Mouse (Mus musculus): ENCODE data around the gene Cdk6. TPM values are rescaled to one million over a fixed set of nuclear protein-coding genes. Genes with fewer than 3 reads are reported as not detected.

Gene Cdk6
- polyA plus RNA-seq, 1 experiment from 2014 or later, result 25.9 TPM

DNA sequence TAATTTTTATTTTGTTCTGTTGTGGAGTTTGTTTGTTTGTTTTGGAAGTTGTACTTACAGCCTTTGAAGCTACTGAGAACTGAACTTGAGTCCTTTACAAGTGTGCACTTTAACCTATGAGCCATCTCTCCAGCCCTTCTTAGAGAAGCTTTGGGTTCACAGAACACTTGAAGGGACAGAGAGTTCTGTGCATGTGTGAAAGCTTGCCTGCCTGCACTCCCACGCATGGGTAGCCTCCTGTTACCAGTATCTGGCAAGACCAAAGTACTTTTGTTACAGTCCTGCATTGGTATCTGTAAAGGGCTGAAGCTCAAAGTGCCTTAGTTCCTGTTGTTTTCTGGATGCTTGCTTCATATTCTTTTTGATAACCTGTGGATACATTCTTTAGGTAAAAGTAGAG, 204.9 kb downstream of the Cdk6 start:
- Histone ChIP-seq H3K4me3 (no peak overlapping the region), H3K27me3 (replicated peaks; ENCODE audit: low read depth, poor library complexity, severe bottlenecking) (no peaks in the 10 kb centered on the region), H3K4me1 (peaks cover 12% of the 10 kb centered on the region), H3K27ac (replicated peaks) (no peak overlapping the region), H3K9me3 (0 out of 2 replicates have a peak, but pooled peaks cover 2% of the 10 kb centered on the region), H3K36me3 (replicated peaks) (peaks cover 37% of the 10 kb centered on the region)
- 88% methylated on average over 1 of the region's 1 CpGs for WGBS
- no peak for DNase-seq (ENCODE audit: low spot score)

DNA sequence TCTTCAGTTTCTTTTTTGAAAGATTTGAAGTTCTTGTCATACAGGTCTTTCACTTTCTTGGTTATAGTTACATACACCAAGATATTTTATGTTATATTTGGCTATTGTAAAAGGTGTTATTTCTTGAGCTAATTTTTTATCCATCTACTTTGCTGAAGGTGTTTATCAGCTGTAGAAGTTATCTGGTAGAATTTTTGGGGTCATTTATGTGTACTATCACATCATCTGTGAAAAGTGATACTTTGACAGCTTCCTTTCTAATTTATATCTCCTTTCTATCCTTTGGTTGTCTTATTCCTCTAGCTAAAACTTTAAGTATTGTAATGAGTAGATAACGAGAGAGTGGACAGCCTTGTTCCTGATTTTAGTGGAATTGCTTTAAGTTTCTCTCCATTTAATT, 210.2 kb downstream of the Cdk6 start:
- H3K27ac ChIP-seq (replicated peaks), result no peak overlapping the region
- 96% methylated on average over 1 of the region's 1 CpGs for WGBS
- DNase-seq (ENCODE audit: low spot score), result no peak

GRCm38 (mm10) chr5:3554198-3554597, 212.9 kb downstream of the Cdk6 start:
- H3K9me3 ChIP-seq, result no peaks in the 10 kb centered on the region
- H3K27ac ChIP-seq (replicated peaks), result no peak overlapping the region
- no peaks in the 10 kb centered on the region for H3K27me3 ChIP-seq (replicated peaks; ENCODE audit: low read depth, poor library complexity, severe bottlenecking)
- no peak overlapping the region for H3K4me3 ChIP-seq
- peaks cover 53% of the 10 kb centered on the region for H3K36me3 ChIP-seq (replicated peaks)
- WGBS, result 88% methylated on average over 2 of the region's 2 CpGs
- DNase-seq (ENCODE audit: low spot score), result no peak
- H3K4me1 ChIP-seq, result no peaks in the 10 kb centered on the region

More for the DNA sequence above, 210.2 kb downstream of the Cdk6 start:
- peaks cover 51% of the 10 kb centered on the region for H3K36me3 ChIP-seq (replicated peaks)
- no peaks in the 10 kb centered on the region for H3K27me3 ChIP-seq (replicated peaks; ENCODE audit: low read depth, poor library complexity, severe bottlenecking)
- no peaks in the 10 kb centered on the region for H3K4me1 ChIP-seq
- no peak overlapping the region for H3K4me3 ChIP-seq
- H3K9me3 ChIP-seq, result 0 out of 2 replicates have a peak, but pooled peaks cover 2% of the 10 kb centered on the region

GRCm38 (mm10) chr5:3571266-3571665, 230.0 kb downstream of the Cdk6 start, which contains the start of gene 1700109H08Rik:
TSS of gene 1700109H08Rik (plus strand) at chr5:3571566.
- DNase-seq (ENCODE audit: low spot score), result no peak
- Histone ChIP-seq H3K4me3 (no peak within 1 kb of the TSS), H3K27ac (replicated peaks) (no peak within 1 kb of the TSS), H3K27me3 (replicated peaks; ENCODE audit: low read depth, poor library complexity, severe bottlenecking) (no peaks in the 10 kb centered on the region), H3K4me1 (no peaks in the 10 kb centered on the region), H3K36me3 (replicated peaks) (peaks cover 100% of the 10 kb centered on the region), H3K9me3 (peaks cover 6% of the 10 kb centered on the region; the same call in 1 of the 2 replicates)
- 95% methylated on average over 4 of the region's 4 CpGs for WGBS

GRCm38 (mm10) chr5:3574825-3575224, 233.5 kb downstream of the Cdk6 start:
- no peaks in the 10 kb centered on the region for H3K27me3 ChIP-seq (replicated peaks; ENCODE audit: low read depth, poor library complexity, severe bottlenecking)
- no peaks in the 10 kb centered on the region for H3K4me1 ChIP-seq
- peaks cover 100% of the 10 kb centered on the region for H3K36me3 ChIP-seq (replicated peaks)
- H3K4me3 ChIP-seq, result no peak overlapping the region
- H3K27ac ChIP-seq (replicated peaks), result no peak overlapping the region
- peaks cover 6% of the 10 kb centered on the region; the same call in 1 of the 2 replicates for H3K9me3 ChIP-seq
- 93% methylated on average over 2 of the region's 2 CpGs for WGBS
- DNase-seq (ENCODE audit: low spot score), result no peak

DNA sequence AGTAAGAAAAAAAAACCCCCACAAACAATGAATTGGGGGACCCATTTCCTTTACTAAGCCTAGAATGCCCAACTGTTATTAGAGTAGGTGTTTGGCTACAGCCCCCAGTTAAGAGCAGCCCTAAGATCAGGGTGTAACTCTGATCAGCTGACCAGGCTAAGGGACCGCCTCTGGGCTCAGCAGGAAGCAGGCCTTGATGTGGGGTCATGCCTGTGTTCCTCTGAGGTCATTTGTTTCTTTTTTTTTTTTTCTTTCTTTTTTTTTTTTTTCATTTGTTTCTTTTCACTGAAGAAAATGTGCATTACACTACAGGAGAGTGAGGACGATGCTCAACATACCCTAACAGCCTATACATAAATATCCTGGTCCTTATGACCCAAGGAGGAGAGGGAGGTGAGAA, 236.7 kb downstream of the Cdk6 start:
- H3K27me3 ChIP-seq (replicated peaks; ENCODE audit: low read depth, poor library complexity, severe bottlenecking), result no peaks in the 10 kb centered on the region
- DNase-seq (ENCODE audit: low spot score), result no peak
- no peak overlapping the region for H3K4me3 ChIP-seq
- H3K36me3 ChIP-seq (replicated peaks), result peaks cover 100% of the 10 kb centered on the region
- no peaks in the 10 kb centered on the region for H3K4me1 ChIP-seq
- no peak overlapping the region for H3K27ac ChIP-seq (replicated peaks)
- H3K9me3 ChIP-seq, result peaks cover 6% of the 10 kb centered on the region; the same call in 1 of the 2 replicates
- 92% methylated on average over 2 of the region's 2 CpGs for WGBS

DNA sequence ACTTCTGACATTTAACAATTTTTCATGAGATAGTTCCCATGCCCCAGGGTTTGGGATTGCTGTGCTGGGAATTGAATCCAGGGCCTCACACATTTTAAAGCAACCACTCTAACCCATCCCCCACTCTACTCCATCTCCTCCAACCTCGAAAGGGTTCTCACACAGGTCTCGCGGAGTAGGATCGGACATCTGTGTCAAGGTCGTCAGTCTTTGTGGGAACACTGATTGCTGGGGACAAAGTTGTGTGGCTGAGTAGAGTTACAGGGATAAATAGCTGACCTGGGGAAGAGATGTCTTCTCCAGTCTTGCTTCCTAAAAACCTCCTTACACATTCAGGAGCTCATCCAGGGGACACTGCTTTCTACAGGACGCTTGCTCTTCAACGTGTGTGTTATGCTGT, 237.8 kb downstream of the Cdk6 start:
- WGBS, result 95% methylated on average over 7 of the region's 7 CpGs
- no peaks in the 10 kb centered on the region for H3K27me3 ChIP-seq (replicated peaks; ENCODE audit: low read depth, poor library complexity, severe bottlenecking)
- no peak for DNase-seq (ENCODE audit: low spot score)
- peaks cover 100% of the 10 kb centered on the region for H3K36me3 ChIP-seq (replicated peaks)
- H3K27ac ChIP-seq (replicated peaks), result no peak overlapping the region
- H3K9me3 ChIP-seq, result peaks cover 6% of the 10 kb centered on the region; the same call in 1 of the 2 replicates
- H3K4me3 ChIP-seq, result no peak overlapping the region
- H3K4me1 ChIP-seq, result no peaks in the 10 kb centered on the region

Other genes with a start within 250 kb of the Cdk6 start
- gene Fam133b, start 202.3 kb downstream of the Cdk6 start, polyA plus RNA-seq (2016; fragmentation: Nextera tagmentation; extraction: Ambion mirVana), result 34.6 and 38.0 TPM in 2 replicates
- gene 1700109H08Rik, start 230.1 kb downstream of the Cdk6 start, polyA plus RNA-seq (2016; fragmentation: Nextera tagmentation; extraction: Ambion mirVana), result 3.9 and 4.0 TPM in 2 replicates

Data from embryonic facial prominence, embryonic 10.5 days (tissue).